Mouse (Mus musculus) embryonic facial prominence, embryonic 15.5 days (tissue): ENCODE data around the gene Grik4. TPM values are rescaled to one million over a fixed set of nuclear protein-coding genes. Genes with fewer than 3 reads are reported as not detected.

Source experiments
- ATAC-seq: fragments of 200-750 bp; cut with Nextera tagmentation; 2 replicates; pipeline ENCODE4 v1.8.0; 2017; ENCODE audit warnings: low read depth, moderate TSS enrichment; ENCODE audit not compliant: insufficient number of reproducible peaks, low FRiP score, low TSS enrichment
- H3K27ac ChIP-seq: fragments of 300-500 bp; sonication (generic); replicated peaks from 2 replicates; pipeline ENCODE4 v1.5.1; 2015; ENCODE audit warnings: mild to moderate bottlenecking, inconsistent platforms
- H3K27me3 ChIP-seq: fragments of 300-500 bp; sonication (generic); 2 replicates; pipeline ENCODE4 v1.6.1; 2015; ENCODE audit warnings: inconsistent platforms
- H3K36me3 ChIP-seq: fragments of 300-500 bp; sonication (generic); 2 replicates; pipeline ENCODE4 v1.6.1; 2015; ENCODE audit warnings: mild to moderate bottlenecking, inconsistent platforms
- H3K4me1 ChIP-seq: fragments of 300-500 bp; sonication (generic); 2 replicates; pipeline ENCODE4 v1.6.1; 2015; ENCODE audit warnings: inconsistent platforms
- H3K4me2 ChIP-seq: fragments of 300-500 bp; sonication (generic); replicated peaks from 2 replicates; pipeline ENCODE4 v1.6.1; 2015; ENCODE audit warnings: mild to moderate bottlenecking, inconsistent platforms
- H3K4me3 ChIP-seq: fragments of 300-500 bp; sonication (generic); replicated peaks from 2 replicates; pipeline ENCODE4 v1.5.1; 2015; ENCODE audit warnings: mild to moderate bottlenecking, inconsistent platforms
- H3K9ac ChIP-seq: fragments of 300-500 bp; sonication (generic); 2 replicates; pipeline ENCODE4 v1.6.1; 2015; ENCODE audit warnings: inconsistent platforms
- H3K9me3 ChIP-seq: fragments of 300-500 bp; sonication (generic); replicated peaks from 2 replicates; pipeline ENCODE4 v1.6.1; 2016; ENCODE audit warnings: inconsistent platforms
- WGBS: fragments of 180-500 bp; shearing (Covaris S2); methylation state at CpG from one replicate; pipeline ENCODE4 v1.1.7; 2015; 5-methylcytosine and 5-hydroxymethylcytosine counted together
- polyA plus RNA-seq: library from polyadenylated mRNA; unstranded; fragments of >200 nt; fragmentation: Nextera tagmentation; extraction: Ambion mirVana; gene quantifications from 2 replicates; pipeline ENCODE4 v1.2.1, GENCODE M21; 2015

Gene Grik4
- polyA plus RNA-seq, 1 experiment from 2014 or later: 2.0 TPM

DNA sequence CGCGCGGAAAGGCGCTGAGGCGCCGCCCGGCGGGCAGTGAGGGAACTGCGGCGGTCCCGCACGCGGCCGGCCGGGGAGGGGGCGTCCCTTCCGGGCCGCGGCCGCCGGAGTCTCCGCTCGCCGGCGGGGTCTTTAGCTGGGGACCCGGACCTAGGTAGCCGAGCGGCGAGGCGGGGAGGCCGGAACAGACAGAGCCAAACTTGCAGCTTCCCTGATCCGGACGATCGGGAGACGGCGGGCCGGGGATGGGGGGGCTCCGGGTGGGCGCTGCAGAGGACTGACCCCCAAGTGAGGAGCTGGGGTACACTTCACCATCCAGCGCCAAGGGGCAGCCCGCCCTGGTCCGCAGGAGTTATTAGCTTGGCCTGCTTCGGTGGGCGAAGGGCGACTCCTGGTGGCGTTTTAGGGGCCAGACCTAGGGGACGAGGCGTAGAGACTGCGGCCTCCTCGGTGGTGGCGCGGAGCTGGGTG is 278 bp upstream of the Grik4 start:
- H3K4me3 ChIP-seq: peak overlapping the region; percentile 72
- peak overlapping the region; percentile 100 for H3K4me2 ChIP-seq
- H3K9ac ChIP-seq: peak overlapping the region; percentile 66; the same call in 1 of the 2 replicates
- peak; percentile 87 for ATAC-seq
- H3K36me3 ChIP-seq: no peaks in the 10 kb centered on the region
- no peaks in the 10 kb centered on the region for H3K9me3 ChIP-seq
- WGBS: under 1% methylated on average over 48 of the region's 52 CpGs
- H3K4me1 ChIP-seq: peaks cover 18% of the 10 kb centered on the region
- H3K27me3 ChIP-seq: peaks cover 9% of the 10 kb centered on the region
- H3K27ac ChIP-seq: 0 out of 2 replicates have a peak overlapping the region, but pooled peaks have one; percentile 19

GRCm38 (mm10) chr9:42943057-42943529 is 1.2 kb downstream of the Grik4 start:
- H3K36me3 ChIP-seq: no peaks in the 10 kb centered on the region
- ATAC-seq: no peak
- no peak overlapping the region for H3K9ac ChIP-seq
- peaks cover 9% of the 10 kb centered on the region for H3K27me3 ChIP-seq
- H3K9me3 ChIP-seq: no peaks in the 10 kb centered on the region
- 5% methylated on average over 9 of the region's 9 CpGs for WGBS
- no peak overlapping the region for H3K27ac ChIP-seq
- peaks cover 18% of the 10 kb centered on the region for H3K4me1 ChIP-seq
- peak overlapping the region; percentile 72 for H3K4me3 ChIP-seq
- H3K4me2 ChIP-seq: peak overlapping the region; percentile 100

- no peak for ATAC-seq
- Histone ChIP-seq H3K4me2 (no peak overlapping the region), H3K9ac (no peak overlapping the region), H3K27ac (no peak overlapping the region), H3K27me3 (peaks cover 9% of the 10 kb centered on the region), H3K9me3 (no peaks in the 10 kb centered on the region), H3K36me3 (no peaks in the 10 kb centered on the region), H3K4me1 (peaks cover 18% of the 10 kb centered on the region), H3K4me3 (no peak overlapping the region)
- WGBS: 65% methylated on average over 4 of the region's 4 CpGs
Observed at GRCm38 (mm10) chr9:42942148-42942547, 2.1 kb downstream of the Grik4 start.

GRCm38 (mm10) chr9:42932146-42932545 is 12.1 kb downstream of the Grik4 start:
- H3K4me2 ChIP-seq: no peak overlapping the region
- H3K4me3 ChIP-seq: no peak overlapping the region
- 57% methylated on average over 7 of the region's 7 CpGs for WGBS
- H3K27ac ChIP-seq: no peak overlapping the region
- no peaks in the 10 kb centered on the region for H3K36me3 ChIP-seq
- no peak for ATAC-seq
- H3K27me3 ChIP-seq: peaks cover 14% of the 10 kb centered on the region
- no peaks in the 10 kb centered on the region for H3K4me1 ChIP-seq
- H3K9ac ChIP-seq: no peak overlapping the region
- H3K9me3 ChIP-seq: no peaks in the 10 kb centered on the region

- H3K4me1 ChIP-seq: no peaks in the 10 kb centered on the region
- no peak for ATAC-seq
- H3K9me3 ChIP-seq: no peaks in the 10 kb centered on the region
- 65% methylated on average over 10 of the region's 10 CpGs for WGBS
- 0 out of 2 replicates have a peak, but pooled peaks cover 2% of the 10 kb centered on the region for H3K27me3 ChIP-seq
- no peak overlapping the region for H3K27ac ChIP-seq
- H3K4me3 ChIP-seq: no peak overlapping the region
- no peak overlapping the region for H3K9ac ChIP-seq
- no peak overlapping the region for H3K4me2 ChIP-seq
- no peaks in the 10 kb centered on the region for H3K36me3 ChIP-seq
Observed at GRCm38 (mm10) chr9:42927498-42927897, 16.8 kb downstream of the Grik4 start.

- Histone ChIP-seq H3K9me3 (no peaks in the 10 kb centered on the region), H3K27me3 (no peaks in the 10 kb centered on the region), H3K4me1 (no peaks in the 10 kb centered on the region), H3K4me2 (no peak overlapping the region), H3K4me3 (no peak overlapping the region), H3K27ac (no peak overlapping the region), H3K36me3 (no peaks in the 10 kb centered on the region), H3K9ac (no peak overlapping the region)
- ATAC-seq: no peak
- WGBS: 70% methylated on average over 6 of the region's 6 CpGs
Observed at GRCm38 (mm10) chr9:42926564-42926963, 17.7 kb downstream of the Grik4 start.

GRCm38 (mm10) chr9:42921830-42922229 is 22.5 kb downstream of the Grik4 start:
- 74% methylated on average over 4 of the region's 4 CpGs for WGBS
- H3K36me3 ChIP-seq: no peaks in the 10 kb centered on the region
- H3K9ac ChIP-seq: no peak overlapping the region
- H3K4me1 ChIP-seq: no peaks in the 10 kb centered on the region
- H3K4me3 ChIP-seq: no peak overlapping the region
- H3K27ac ChIP-seq: no peak overlapping the region
- no peaks in the 10 kb centered on the region for H3K27me3 ChIP-seq
- H3K4me2 ChIP-seq: no peak overlapping the region
- H3K9me3 ChIP-seq: no peaks in the 10 kb centered on the region
- ATAC-seq: no peak

DNA sequence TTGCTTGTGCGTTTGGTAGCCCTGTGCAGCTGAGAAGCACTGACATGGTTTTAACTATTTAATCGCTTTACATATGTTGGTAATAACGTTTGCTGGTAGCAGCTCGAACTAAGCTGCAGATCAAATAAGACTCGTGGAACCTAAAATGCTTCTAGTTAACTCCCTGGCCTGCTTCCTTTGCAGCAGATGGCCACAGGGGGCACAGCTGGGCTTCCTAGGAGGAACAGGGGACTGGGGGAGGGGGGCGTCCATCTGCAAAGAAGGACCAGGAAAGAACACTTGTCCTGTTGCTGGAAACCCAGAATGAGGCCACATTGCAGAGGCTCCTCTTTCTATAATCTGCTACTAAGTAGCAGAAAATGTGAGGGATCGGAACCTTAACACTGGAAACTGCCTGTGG is 24.1 kb downstream of the Grik4 start:
- H3K4me3 ChIP-seq: no peak overlapping the region
- H3K9ac ChIP-seq: no peak overlapping the region
- no peak overlapping the region for H3K4me2 ChIP-seq
- no peaks in the 10 kb centered on the region for H3K4me1 ChIP-seq
- H3K36me3 ChIP-seq: no peaks in the 10 kb centered on the region
- no peaks in the 10 kb centered on the region for H3K27me3 ChIP-seq
- no peak for ATAC-seq
- H3K27ac ChIP-seq: no peak overlapping the region
- WGBS: 27% methylated on average over 7 of the region's 7 CpGs
- H3K9me3 ChIP-seq: no peaks in the 10 kb centered on the region

- 69% methylated on average over 7 of the region's 7 CpGs for WGBS
- no peaks in the 10 kb centered on the region for H3K36me3 ChIP-seq
Observed at GRCm38 (mm10) chr9:42917911-42918310, 26.4 kb downstream of the Grik4 start.

DNA sequence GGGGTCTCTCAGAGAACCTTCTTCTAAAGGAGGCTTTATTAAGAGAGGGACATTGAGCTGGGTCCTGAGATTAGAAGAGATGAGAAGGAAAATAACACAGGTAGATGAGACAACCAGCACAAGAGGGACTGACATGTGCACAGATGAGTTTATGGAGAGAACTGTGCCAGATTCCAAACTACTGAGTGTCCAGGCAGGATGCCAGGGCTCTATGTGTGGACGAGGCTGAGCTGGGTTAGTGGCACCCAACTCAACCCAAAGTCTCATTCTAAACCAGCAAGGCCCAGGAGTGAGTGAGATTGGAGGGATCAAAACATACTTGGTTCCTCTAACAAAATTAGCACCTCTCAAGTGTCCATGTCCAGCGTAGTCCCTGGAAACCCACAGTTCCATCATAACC is 31.1 kb downstream of the Grik4 start:
- Histone ChIP-seq H3K36me3 (no peaks in the 10 kb centered on the region), H3K27me3 (no peaks in the 10 kb centered on the region), H3K9ac (no peak overlapping the region), H3K9me3 (no peaks in the 10 kb centered on the region), H3K4me2 (no peak overlapping the region), H3K4me1 (0 out of 2 replicates have a peak, but pooled peaks cover 8% of the 10 kb centered on the region), H3K27ac (no peak overlapping the region), H3K4me3 (no peak overlapping the region)
- no peak for ATAC-seq
- WGBS: 74% methylated on average over 2 of the region's 2 CpGs

More at GRCm38 (mm10) chr9:42917911-42918310, 26.4 kb downstream of the Grik4 start:
- no peak overlapping the region for H3K4me2 ChIP-seq
- H3K9ac ChIP-seq: no peak overlapping the region
- no peak overlapping the region for H3K4me3 ChIP-seq
- ATAC-seq: no peak
- H3K9me3 ChIP-seq: no peaks in the 10 kb centered on the region
- no peaks in the 10 kb centered on the region for H3K4me1 ChIP-seq
- no peak overlapping the region for H3K27ac ChIP-seq
- H3K27me3 ChIP-seq: no peaks in the 10 kb centered on the region

GRCm38 (mm10) chr9:42908657-42909313 is 35.5 kb downstream of the Grik4 start:
- Histone ChIP-seq H3K4me2 (no peak overlapping the region), H3K4me3 (no peak overlapping the region), H3K9ac (no peak overlapping the region), H3K9me3 (no peaks in the 10 kb centered on the region), H3K4me1 (0 out of 2 replicates have a peak, but pooled peaks cover 8% of the 10 kb centered on the region), H3K36me3 (no peaks in the 10 kb centered on the region), H3K27ac (no peak overlapping the region), H3K27me3 (no peaks in the 10 kb centered on the region)
- no peak for ATAC-seq
- 47% methylated on average over 8 of the region's 8 CpGs for WGBS

GRCm38 (mm10) chr9:42906995-42907394 is 37.3 kb downstream of the Grik4 start:
- Histone ChIP-seq H3K27me3 (no peaks in the 10 kb centered on the region), H3K9ac (no peak overlapping the region), H3K36me3 (no peaks in the 10 kb centered on the region), H3K9me3 (no peaks in the 10 kb centered on the region), H3K4me1 (0 out of 2 replicates have a peak, but pooled peaks cover 8% of the 10 kb centered on the region), H3K27ac (no peak overlapping the region), H3K4me2 (no peak overlapping the region), H3K4me3 (no peak overlapping the region)
- 35% methylated on average over 3 of the region's 3 CpGs for WGBS
- ATAC-seq: no peak
